Mouse (Mus musculus): ENCODE results near the gene Raf1.

Gene Raf1

GRCm38 (mm10) chr6:115676452-115677128, at the start of gene Raf1:
Gene Raf1 (minus strand): TSS chr6:115676635.
- DNase-seq: peak; percentile 98

DNA sequence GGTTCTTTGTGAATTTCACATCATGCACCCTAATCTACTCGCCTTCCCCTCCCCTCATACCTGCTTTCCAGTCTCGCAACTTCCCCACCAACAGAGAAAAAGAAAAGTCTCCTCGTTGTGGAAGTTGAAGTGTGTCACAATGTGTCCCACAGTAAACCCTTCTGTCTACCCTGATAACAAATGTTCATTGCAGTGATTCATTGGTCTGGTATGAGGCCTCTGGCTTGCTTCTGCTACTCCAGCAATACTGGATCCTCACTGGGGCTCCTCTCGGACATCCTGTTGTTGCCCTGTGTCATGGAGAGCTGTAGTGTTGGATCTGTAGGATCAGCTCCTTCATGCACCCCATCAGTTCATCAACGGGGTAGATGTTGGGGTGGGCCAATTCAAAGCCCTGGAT, 45.8 kb upstream of the Raf1 start:
- DNase-seq: no peak

DNA sequence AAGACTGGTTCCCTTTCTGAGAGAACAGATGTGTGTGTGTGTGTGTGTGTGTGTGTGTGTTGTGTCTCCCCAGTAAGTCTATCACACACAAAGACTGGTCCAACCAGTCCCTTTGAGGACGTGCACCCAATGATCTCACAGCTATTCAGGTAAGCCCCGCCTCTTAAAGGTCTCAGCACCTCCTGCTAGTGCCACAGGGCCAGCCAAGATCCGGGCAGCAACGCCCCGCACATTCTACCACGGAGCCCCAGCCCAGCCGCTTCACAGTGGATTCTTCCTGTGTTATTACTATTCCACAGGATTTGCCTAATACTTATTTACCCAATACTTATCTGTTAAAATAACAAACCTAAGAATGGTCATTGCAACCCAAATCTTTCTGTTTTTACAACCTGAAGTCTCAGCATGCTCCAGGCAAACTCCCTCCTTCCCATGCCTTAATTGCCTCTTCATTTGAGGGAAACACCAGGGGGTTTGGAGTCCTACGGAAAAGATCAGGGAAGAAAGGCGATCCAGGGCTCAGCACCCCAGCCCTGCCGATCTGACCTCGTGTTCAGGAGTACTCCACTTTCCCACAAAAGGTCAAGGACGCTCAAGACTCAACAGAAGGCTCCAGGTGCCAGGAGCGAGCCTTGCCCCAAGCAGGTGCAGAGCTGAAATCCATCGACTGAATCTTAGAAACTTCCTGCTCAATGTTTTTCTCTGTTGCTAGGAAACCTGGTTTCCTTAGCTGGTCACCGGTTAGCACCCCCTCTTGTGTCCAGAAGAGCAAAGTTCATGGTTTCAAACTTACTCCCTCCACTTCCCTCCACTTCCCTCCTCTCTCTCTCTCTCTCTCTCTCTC, 41.5 kb upstream of the Raf1 start:
- DNase-seq: peak; percentile 45

GRCm38 (mm10) chr6:115717101-115717652, 40.7 kb upstream of the Raf1 start:
- no peak for DNase-seq

DNA sequence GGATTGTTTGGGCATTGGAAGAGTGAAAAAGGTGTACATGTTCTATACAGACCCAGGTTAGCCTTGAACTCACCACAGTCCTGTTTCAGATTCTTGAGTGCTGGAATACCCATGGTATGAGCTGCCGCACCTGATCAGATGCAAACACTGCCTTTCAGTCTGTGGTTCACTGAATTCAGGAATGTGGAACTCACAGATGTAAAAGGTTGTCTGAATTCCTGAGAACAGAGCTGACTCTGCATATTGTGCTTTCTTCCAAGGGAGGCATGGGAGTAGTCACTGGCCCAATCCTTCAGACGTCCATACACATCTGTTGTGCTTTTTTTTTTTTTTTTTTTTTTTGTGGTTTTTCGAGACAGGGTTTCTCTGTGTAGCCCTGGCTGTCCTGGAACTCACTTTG, 34.8 kb upstream of the Raf1 start:
- no peak for DNase-seq

GRCm38 (mm10) chr6:115702901-115703300, 26.5 kb upstream of the Raf1 start:
- DNase-seq: no peak

DNA sequence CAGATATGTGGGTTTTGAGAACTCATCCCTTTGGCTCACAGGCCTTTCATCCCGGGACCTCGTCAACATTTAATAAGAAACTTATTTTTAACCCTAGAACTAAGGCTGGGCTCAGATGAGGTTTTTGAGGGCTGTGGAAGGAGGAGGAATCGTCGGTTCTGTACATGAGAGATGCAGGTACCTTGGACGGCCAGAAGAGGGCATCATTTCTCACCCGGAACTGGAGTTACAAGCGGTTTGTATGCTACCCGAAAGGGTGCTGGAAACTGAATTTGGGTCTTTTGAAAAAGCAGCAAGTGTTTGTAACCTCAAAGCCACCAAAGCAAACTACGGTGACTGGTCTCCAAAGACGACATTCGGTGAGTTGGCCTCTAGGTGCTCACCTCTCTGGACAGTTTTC, 24.9 kb upstream of the Raf1 start:
- DNase-seq: no peak

DNA sequence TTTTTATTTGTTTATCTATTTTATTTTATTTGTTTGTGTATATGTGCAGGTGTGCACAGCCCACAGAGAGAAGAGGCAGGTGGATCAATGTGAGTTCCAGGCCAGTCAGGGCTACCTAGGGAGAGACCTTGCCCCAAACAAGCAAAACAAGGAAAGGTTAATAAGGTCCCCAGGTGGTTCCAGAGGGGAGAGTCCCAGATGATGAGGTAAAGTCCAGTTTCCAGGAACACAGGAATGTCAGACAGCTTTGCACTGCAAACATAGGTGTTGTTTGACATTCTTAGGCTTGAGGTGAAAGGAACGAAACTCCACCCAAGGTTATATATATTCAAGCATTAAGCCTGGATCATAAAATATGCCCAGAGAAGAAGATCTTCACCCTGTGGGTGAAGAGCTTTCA, 24.3 kb upstream of the Raf1 start:
- DNase-seq: no peak

DNA sequence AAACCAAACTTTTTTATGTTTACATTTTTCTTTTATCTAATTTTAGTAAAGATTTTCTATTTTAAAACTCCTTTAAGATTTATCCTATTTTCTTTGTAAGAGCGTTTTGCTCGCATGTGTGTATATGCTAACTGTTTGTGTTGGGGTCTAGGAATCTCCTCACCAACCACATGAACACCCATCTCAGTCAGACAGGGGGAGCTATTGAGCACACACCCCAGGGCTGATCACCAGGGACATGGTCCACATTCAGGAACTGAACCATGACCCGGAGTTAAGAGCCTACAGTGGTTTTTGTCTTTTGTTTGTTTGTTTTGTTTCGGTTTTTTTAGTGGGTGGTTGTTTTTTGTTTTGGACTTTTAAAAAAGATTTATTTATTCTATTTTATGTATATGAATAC, 22.3 kb upstream of the Raf1 start:
- DNase-seq: no peak

- no peak for DNase-seq
These were observed 21.5 kb upstream of the Raf1 start for GRCm38 (mm10) chr6:115697739-115698558.

GRCm38 (mm10) chr6:115696707-115697215, 20.3 kb upstream of the Raf1 start:
- no peak for DNase-seq

DNA sequence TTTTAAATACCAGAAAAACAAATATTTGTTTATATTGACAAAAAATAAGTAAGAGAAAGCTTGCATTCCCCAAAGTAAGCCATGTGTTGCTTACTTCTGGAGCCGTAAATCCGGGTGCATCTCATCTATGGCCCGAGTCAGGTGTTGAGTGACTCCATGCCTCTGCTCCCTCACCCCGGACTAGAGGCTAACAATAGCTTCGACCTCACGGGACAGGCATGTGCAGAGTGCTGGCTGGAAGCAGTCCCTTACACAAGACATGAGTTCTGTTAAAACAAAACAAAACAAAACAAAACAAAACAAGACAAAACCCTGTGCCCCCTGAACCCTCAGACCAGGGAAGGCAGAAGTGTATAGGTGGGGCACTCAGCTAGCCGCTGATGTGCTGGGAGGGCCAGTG, 18.7 kb upstream of the Raf1 start:
- no peak for DNase-seq

- peak; percentile 52 for DNase-seq
These were observed 18.0 kb upstream of the Raf1 start for GRCm38 (mm10) chr6:115694441-115694842.

DNA sequence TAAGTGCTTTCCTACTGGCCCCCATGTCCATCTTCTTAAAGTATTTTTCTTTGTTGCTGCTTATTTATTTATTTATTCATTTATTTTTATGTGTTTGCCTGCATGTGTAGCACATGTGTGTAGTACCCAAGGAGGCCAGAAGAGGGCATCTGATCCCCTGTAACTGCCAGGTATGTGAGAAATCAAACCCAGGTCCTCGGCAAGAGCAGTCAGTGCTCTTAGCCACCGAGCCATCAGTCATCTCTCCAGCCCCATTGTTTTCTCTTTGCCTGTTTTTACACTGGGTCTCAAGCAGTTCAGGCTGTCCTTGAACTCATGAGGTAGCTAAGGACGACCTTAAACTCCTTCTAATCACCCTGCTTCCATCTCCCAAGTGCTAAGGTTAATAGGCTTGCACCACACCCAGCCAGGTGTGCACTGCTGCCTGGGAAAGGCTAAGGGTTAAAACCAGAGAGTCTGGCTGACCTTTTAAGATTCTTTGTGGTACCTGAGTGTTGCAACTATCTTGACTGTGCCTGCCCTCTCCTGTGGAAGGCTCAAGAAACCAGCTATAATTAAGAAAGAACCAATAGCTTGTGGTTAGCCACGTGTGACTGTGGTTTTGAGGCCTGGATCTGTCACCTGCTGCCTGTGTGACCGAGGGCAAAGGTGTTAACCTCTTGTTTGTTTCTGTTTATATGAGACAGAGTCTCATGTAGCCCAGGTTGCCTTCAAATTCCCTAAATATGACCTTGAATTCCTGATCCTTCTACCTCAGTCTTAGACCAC, 16.7 kb upstream of the Raf1 start:
- DNase-seq: no peak

GRCm38 (mm10) chr6:115692163-115692950, 15.9 kb upstream of the Raf1 start:
- no peak for DNase-seq

DNA sequence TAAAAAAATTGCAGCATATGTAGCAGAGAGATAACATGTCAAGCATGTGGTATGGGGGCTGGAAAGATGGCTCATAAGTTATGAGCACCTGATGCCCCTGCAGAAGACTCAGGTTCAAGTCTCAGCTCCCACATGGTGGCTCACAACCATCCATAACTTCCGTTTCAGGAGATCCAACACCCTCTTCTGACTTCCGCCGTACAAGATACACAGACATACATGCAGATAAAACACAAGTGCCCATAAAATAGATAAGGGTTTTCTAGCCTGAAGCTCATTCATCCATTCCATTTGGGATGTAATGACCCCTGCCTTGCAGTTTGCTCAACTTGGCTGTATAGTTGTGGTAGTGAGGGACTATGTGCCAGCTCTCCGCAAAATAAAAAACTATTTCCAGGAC, 13.7 kb upstream of the Raf1 start:
- DNase-seq: no peak

DNA sequence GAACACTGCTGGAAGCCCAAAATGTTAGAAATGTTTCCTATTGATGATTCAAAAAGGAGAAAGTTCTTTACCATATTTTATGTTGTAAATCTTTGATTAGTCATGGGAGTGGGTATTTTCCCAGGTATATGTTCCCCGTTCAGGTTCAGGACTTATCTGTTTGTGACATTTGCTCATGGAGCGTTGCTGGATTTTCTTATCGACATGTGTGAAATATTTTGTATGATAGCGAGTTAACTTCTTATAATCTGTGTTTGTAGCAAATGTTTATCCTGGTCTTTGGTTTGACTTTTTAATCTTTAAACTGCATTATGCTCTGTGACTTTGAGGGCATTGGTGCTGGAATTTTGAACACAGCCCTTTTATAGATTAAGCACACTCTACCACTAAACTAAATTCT, 12.2 kb upstream of the Raf1 start:
- DNase-seq: no peak

GRCm38 (mm10) chr6:115687753-115688152, 11.3 kb upstream of the Raf1 start:
- no peak for DNase-seq

DNA sequence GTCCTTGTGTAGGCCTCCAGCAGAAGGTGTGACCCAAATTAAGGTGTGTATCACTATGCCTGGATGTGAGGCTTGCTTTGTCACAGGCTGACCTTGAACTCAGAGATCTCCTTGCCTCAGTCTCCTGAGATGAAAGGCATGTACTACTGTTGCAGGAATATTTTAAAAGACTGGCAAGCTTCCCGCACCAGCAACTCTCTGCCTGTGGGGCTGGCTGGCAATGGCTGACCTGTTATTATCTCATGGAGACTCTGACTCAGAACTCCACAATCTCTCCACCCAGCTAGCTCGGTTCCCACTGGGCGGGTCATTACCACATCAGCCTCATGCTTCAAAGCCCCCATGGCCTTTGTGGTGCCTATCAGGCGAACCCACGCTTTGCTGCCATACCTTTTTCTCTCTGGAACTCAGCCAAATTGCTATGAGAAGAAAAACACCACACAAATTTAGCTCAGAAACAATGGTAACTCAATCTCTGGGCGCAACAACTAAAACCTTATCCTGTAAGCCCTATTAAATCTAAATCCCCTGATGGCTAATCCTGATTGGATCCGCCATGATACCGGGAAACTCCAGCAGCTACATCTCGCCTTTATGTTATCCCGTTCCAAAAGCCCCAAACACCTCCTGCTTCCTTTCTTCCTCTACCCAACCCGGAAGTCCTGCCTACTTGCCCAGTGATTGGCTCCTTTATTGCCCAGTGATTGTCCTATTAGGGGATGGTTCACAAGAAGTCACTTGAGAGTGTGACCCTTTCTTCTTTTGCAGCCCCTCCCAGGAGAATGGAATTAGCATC, 8.6 kb upstream of the Raf1 start:
- no peak for DNase-seq

GRCm38 (mm10) chr6:115684271-115684670, 7.8 kb upstream of the Raf1 start:
- DNase-seq: no peak

GRCm38 (mm10) chr6:115681066-115681465, 4.6 kb upstream of the Raf1 start:
- no peak for DNase-seq
